Mouse (Mus musculus) natural killer cell, adult 2 months (primary cell): ENCODE measurements around the gene Nfyc.
A peak's percentile ranks its signal among the peaks of the same experiment; 100 is the strongest.

ENCODE experiments used
- DNase-seq, 2 experiments: peaks; one replicate each; pipeline ENCODE4 v3.0.0; 2022; ENCODE audit warnings: low spot score in 2 of 2

The Nfyc gene

DNA sequence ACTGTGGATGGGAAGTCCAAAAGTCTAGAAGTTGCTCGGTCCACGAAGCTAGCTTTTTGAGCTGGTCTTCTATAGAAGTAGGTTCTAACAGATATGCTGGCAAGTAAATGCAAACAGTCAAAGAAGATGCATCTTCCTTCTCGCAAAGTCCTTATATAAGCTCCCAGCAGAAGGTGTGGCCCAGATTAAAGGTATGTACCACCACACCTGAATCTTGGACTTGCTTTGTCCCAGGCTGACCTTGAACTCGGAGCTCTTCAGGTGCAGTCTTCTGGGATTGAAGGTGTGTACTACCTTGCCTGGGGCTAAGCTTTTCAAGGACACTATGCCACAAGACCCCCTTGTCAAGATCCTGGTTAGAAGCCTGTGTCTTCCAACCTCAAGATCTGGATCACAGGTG lies at the start of gene Nfyc:
Nfyc (minus strand) TSS at position 101 of the 400 bp plus-strand sequence.
- no peak for DNase-seq

DNA sequence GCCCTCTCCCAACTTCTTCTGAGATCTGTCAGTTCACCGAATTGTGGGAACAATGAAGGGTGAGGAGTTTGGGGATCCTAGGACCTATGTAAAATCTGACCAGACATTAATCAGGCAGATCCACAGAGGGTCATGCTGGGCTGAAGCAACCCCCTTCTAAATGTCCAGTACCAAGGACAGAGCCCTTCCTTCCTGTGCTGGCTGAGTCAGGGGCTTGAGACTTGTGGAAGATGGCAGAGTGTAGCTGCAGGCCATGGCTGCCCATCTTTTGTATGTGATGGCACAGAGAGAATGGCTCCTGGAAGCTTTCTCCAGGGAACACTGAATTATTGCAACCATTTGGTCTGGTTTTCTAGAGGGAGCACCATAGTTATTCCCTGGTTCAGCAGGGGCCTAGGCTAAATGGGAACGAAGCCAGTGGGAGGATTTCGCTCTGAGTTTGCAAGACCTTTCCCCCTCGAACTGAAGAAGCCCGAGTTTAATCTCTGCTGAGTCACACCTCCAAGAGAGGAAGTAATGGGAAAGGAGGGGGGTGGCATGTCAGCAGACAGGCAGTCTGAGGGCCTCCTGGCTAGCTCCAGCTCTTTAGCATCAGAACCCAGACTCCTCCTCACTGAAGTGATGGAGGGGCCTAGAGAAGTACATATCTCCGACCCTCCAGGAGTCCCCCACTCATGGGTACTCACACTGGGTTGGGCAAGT lies 49.5 kb upstream of the Nfyc start:
- no peak for DNase-seq

DNA sequence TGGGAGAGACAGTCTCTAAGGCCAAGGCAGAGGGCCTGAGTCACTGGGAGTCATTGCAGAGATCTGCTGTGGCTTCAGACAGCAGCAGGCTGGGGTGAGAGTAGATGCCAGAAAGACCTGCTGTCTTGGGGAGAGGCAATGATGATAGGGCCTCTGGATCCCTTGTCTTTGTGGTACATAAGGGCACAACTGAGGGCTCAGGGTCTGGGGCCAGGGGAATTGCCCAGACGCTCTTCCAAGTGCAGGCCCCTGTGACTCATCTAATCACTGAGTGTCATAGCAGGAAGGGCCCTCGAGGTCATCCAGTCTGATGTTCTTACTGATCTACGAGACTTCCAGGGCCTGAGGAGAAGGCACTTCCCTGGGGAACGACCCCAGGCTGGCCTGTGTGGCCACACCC lies 48.0 kb upstream of the Nfyc start:
- DNase-seq = no peak

DNA sequence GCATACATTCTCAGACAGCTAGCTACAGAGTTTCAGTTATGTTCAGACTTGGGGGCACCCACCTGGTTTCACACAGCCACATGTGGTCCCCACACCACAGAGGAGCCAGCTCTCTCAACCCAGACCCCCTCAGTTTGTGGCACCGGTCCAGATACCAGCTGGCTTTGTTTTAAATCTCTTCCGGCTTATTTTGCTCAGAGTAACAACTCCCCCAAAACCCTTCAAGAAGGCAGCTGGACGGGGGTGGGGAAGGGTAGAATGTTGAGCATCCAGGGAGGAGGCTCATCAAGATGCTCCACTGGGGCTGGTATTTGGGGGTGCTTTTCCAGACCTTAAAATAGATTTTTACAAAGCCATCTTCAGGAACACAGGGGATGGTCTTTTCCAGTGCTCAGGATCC lies 47.4 kb upstream of the Nfyc start:
- DNase-seq = no peak

DNA sequence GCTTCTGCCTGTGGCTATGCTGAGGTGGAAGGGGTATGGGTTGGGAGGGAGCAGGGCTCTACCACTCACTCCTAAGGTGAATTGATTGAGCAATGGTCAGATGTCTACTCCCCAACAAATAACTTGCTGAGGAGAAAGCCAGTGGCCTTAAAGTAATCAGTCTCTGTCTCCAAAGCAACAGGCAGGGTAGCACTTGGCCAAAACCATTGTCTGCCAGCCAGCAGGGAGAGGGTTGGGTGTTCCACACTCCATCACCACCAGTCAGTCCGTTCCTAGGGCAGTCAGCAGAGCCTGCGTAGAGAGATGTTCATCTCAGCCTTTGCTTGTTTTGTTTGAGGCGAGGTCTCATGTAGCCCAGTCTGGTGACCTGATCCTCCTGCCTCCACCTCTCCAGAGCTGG lies 44.6 kb upstream of the Nfyc start:
- DNase-seq = no peak

DNA sequence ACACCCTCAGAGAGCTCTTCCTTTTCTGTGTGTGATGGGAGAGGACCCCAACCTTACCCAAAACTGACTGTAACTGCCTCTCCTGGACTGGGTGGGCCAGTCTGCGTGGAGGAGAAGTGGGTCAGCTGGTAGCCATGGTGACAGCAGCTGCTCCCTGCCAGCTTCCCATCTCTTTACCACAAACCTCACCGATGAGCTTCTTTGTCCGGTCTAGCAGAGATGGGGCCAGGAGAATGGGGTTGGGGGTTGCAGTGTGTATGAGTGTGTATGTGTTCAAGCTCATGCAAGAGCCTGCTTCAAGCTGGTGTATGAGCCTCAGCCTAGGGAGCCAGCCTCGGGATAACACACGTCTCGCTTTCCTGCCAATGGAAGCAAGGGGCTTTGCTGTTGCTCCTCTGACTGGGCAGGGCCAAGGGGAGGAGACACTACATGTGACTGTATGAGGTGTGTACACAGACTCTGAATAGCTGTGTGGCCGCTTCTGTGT lies 38.9 kb upstream of the Nfyc start:
- DNase-seq = no peak

DNA sequence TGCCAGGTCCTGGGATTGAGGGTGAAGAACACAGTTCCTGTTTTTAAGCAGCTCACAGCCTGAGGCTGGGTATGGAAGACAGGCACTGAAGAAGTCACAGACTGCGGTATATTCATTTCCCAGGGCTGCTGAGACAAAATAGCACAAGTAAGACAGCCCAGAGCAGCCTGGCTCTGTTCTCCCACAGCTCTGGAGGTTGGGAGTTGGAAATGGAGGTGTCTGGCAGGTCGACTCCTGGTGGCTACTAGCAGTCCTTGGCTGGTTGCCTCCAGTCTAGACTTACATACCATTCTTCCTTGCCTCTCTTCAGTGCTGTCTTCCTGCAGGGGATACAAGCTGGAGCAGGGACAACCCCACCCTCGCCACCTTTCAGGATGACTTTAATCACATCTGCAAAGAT lies 37.6 kb upstream of the Nfyc start:
- DNase-seq = no peak

DNA sequence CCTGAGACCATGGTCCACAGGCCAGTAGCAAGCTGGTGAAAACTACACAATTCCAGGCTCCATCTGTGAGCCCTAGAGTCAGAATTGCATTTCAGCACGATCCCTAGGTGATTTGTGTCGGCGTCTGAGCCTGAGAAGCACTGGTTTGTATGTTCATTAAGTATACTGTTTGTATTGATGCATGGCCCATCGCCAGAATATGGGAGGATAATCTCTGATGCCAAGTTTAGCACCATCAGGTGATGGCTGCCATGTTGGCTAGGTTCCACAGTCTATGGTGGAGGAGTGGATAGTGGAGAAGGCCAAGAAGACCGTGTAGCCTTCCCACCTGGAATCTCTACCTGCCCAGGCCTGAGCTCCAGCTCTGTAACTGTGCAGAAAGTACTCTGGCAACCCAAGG lies 36.9 kb upstream of the Nfyc start:
- DNase-seq = no peak

DNA sequence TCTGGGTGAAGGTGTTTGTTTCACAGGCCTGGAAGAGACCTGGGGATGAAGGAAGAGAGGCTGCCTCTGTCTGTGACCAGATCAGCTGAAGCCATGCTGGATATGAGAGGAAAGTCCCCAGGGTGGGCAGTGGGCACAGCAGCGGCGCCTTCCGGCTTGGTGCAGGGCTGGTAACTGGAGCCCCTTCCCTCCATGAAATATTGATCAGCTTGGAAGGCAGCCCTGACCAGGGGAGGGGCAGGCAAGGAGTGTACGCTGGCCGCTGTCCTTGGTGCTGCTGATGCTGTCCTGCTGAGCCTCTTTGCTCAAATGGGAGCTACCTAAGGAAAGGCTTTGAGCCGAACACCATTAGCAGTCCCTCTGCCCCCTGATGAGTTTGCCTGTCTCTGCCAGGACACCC lies 34.8 kb upstream of the Nfyc start:
- DNase-seq = no peak

DNA sequence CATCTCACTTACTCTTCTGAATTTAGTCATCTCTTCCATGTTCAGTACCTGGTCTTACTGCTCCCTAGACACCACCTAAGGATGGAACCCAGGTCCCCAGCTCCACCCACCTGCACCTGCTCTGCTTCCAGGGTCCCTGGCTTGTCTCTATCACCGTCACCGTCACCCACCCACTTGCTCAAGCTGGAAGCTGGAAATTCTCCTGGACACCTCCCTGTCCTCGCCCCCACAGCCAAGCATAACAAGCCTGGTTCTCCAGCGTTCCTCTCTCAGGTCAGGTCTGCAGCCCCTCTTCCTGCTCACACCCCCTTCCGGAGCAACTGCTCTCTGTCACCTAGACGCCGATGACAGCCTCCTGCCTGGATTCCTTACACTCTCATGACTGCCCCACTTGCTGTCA lies 28.5 kb upstream of the Nfyc start:
- DNase-seq = no peak

DNA sequence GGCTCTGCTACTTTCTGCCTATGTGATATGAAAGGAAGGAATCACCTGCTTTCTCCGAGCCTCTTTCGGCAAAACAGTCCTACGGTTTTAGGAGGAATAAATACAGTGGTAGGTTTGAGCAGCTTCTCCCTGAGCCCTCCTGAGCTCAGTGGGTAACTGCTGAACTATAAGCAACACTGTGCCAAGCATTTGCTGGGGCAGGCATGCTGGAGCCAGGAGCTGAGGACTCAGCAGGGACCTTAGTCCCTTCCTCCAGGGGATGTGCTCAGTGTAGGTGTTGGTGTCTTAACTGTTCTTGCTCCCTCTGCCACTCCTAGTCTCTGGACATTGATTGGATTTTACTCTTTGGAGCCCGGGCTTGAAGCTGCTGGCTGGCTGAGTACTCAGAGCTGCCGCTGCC lies 25.0 kb upstream of the Nfyc start:
- no peak for DNase-seq

DNA sequence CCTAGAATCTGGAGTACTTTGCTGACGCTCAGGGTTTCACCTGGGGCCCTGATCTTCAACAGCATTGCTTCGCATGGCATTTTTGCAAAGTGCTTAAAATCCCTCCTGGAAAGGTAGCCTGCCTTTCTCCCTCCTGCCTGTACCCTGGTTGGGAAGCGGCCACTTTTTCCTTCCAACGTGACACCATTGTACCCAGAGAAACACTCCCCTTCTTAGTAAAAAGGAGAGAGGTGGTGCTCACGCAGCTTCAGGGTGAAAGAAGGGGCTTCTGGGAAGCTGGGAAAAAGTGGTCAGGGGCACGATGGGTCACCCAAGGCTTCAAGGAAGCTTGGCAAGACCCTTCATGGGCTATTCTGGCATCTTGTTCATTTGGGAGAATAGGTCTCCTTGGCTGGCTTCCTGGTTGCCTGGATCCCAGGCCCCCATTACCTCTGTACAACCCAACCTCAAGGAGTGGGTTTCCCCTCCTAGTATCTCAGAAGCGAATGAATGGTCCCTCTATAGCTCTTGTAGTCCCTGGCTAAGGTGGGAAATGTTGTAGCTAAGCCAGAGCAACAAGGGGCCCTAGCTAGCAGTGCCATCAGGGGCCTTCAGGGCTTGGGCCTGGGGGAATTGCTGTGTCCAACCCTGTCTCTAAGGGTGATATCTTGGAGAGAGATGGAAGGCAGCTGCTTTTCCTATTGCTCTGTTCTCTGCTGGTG lies 24.1 kb upstream of the Nfyc start:
- DNase-seq = no peak

DNA sequence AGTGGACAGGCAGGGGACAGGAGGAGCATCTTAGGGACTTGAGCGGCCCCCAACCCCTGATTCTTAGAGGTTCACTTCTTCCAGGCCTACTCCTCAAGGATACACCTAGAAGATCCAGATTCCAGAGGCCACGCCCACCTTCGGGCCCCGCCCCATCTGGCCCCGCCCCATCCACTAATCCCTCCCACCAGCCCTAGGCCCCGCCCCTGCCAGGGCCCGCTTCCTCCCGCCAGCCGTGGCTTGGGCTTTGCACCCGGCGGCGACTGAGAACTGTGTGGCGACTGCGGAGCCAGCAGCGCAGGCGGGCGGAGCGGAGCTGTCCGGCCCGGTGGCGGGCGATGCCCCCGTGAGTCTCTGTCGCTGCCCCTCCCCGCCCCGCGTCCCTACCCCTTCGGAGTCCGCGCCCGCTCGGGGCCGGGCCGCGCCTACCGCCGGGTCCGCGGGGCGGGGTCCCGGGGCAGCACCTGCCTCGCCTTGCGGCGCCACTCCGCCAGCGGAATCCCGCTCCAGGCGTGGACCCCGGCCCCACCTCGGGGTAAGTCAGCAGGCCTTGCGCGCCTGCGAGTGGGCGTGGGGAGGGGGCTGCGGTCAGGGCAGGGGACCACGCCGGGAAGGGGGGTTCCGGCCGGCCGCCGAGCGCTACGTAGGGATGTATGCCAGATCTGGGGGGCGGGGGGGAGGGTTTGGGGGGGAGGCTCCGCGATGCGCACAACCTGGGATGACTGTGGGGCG lies 23.4 kb upstream of the Nfyc start, which contains the start of gene Rims3:
Rims3 (plus strand) TSS at position 229 of the 732 bp plus-strand sequence.
- peak; percentile 60 to 65 for DNase-seq

DNA sequence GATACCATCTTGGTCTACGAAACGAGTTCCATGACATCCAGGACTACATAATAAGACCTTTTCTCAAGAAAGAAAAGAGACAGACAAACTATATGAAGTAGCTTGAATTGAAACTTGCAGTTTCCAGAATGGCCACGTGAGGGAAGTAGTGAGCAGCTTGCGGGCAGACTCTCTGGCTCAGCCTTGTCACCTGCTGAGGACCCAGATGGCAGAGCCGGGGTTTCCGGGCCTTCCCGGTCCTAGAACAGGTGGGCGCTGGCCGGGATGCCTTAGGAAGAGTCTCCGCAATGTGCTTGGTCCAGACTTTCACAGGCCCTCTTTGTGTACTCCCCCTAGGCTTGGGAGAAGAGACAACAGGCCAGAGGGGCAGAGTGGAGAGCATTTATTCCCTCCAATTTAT lies 19.6 kb upstream of the Nfyc start:
- peak; percentile 51 to 62 for DNase-seq

DNA sequence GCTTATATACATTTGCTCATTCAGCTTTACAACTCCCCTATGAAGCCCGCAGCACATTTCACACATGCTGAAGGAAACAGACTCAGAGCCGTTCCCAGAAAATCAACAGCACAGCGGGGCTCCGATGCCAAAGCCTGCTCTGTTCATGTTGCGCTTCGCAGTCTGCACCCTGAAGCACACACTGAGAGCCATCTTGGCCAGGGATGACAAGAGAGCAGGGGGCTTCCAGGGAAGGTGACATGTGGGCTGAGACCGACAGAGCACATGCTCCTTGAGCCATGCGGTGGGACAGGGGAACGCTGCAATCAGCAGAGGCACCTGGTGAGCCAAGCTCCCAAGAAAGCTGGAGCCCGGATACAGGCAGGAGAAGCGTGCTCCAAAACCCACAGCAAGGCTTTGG lies 18.1 kb upstream of the Nfyc start:
- no peak for DNase-seq

DNA sequence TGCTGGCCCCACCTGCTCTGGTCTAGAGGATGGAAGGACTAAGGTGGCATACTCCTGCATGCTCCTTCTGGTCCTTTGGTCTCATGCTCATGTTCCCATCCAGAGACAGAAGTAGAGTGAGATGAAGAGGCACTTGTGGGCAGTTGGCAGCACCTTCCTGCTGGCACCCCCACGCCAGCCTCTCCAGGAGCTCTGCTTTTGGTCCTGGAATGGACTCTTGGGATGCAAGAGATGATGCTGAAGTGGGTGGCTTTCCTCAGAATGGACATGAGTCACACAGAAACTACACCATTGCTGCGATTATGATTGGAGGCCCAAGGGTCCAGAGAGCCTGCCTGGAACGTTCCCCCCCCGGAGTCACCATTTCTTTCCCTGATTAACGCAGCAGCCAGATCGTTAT lies 17.5 kb upstream of the Nfyc start:
- no peak for DNase-seq

DNA sequence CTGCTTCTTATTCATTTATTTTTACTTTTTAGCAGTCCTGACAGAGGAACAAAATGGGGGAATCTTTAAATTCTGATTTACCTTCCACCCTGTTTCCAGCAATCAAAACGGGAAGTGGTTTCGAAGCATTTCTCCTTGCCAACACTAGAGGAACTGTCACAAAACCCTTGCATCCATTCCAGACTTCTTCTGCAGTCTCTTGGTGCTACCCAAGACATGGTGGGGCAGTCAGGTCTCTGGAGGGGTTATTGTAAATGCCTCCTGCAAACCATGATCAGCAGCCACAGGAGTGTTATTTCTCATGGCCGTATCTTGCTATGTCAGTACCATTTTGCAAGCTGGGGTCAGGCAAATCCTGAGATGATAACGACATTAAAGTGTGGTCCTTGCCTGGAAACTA lies 13.7 kb upstream of the Nfyc start:
- no peak for DNase-seq

DNA sequence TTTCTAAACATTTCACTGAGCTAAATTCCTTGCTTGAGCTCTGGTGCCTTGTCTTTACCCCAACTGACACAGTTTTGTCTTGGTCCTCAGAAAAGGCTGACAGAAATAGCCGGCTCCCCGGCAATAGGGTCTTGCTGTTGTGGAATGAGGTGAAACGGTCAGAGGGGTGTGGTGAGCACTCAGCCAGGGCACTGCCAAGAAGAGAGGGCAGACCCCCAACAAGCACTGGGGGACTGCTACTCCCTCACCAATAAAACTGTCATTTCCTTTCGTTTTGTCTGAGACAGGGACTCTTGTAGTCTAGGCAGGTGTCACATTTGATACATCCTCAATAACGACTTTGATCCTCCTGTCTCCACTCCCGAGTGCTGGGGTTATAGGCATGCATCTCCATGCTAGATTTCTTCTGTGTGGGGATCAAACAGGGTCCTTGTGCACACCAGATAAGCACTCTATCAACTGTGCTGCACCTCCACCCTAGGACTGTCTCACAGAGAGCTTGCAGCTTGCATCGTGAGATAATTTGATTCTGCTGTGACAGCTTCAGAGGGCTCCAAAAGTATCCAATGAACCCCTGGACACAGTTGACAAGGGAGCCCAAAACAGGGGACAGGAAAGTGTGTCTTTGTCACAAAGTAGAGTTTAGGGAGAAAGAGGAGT lies 13.2 kb upstream of the Nfyc start:
- DNase-seq = no peak

DNA sequence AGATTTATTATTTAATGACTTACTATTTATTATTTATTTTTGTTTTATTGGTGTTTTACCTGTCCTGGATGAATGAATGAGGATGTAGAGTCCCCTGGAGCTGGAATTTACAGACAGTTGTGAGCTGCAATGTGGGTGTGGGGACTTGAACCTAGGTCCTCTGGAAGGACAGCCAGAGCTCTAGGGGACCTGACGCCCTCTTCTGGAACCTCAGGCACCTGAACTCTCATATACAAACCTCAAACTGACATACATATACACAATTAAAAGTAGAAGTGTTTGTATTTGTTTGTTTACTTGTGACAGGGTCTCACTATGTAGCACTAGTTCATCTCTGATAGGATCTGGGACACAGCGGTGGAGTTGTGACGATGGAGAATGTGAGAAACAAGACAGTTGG lies 10.0 kb upstream of the Nfyc start:
- DNase-seq = no peak

DNA sequence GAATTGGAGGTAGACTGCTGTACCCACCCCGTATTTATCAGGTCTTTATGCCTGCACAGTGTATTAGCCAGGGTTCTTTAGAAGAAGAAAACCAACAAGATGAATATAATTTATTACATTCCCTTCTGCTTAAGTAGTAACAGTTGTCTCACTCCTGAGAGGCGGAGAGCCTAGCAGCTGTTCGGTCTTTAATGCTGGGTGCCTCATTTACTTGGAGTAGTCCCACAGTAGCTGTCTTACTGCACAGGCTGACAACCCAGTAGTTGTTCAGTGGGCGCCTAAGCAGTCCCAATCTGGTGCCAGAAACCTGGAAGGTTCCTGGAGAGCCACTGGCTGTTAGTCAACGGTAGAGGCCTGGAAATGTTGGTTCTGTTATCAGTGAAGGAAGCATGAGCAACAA lies 605 bp downstream of the Nfyc start:
- DNase-seq = no peak

DNA sequence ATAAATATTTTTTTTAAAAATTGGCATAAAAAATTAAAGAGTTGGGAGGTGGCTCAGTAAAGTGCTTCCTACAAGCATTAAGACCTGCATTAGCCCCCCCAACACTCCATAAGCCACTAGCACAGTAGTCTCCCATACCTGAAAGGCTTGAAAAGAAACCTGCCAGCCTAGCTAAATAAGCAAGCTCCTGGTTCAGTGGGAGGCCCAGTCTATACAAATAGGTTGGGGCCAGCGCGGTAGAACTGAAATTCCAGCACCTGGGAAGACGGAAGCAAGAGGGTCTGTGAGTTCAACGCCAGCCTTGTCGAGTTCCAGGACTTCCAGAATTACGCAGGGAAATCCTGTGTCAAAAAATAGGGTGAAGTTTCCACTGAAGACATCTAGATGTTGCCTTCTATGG lies 5.0 kb downstream of the Nfyc start:
- no peak for DNase-seq
